Mouse (Mus musculus) adrenal gland, adult 18-20 months (tissue): ENCODE data around the gene Rspo3. TPM values are rescaled to one million over a fixed set of nuclear protein-coding genes. Genes with fewer than 3 reads are reported as not detected.

Source experiments
- DNase-seq, 2 experiments: peaks; one replicate each; pipeline ENCODE4 v3.0.0; 2021 to 2022; ENCODE audit warnings: low spot score in 2 of 2
- total RNA-seq, 2 experiments: library from RNA; stranded (reverse); gene quantifications; 1 replicate in 1 of 2; 2 replicates in 1 of 2; pipeline ENCODE4 v1.2.3; 2021

Rspo3 gene
- total RNA-seq, 2 experiments from 2014 or later, result 19.8 to 21.3 TPM

GRCm38 (mm10) chr10:29445076-29445475 is 90.6 kb downstream of the Rspo3 start:
- DNase-seq, result no peak

- DNase-seq, result no peak
These were observed 94.4 kb downstream of the Rspo3 start for GRCm38 (mm10) chr10:29441297-29441696.

GRCm38 (mm10) chr10:29432935-29433453 is 102.7 kb downstream of the Rspo3 start:
- no peak for DNase-seq

GRCm38 (mm10) chr10:29426660-29427059 is 109.0 kb downstream of the Rspo3 start:
- DNase-seq, result no peak

GRCm38 (mm10) chr10:29424571-29424970 is 111.1 kb downstream of the Rspo3 start:
- DNase-seq, result no peak

GRCm38 (mm10) chr10:29414361-29414760 is 121.3 kb downstream of the Rspo3 start:
- DNase-seq, result no peak

GRCm38 (mm10) chr10:29402656-29403268 is 132.9 kb downstream of the Rspo3 start:
- DNase-seq, result no peak

Other genes with a start within 250 kb of the Rspo3 start
- 100 to 1,000 TPM; 169 to 247 TPM for gene Echdc1, start 222.7 kb downstream of the Rspo3 start, total RNA-seq
- gene Rnf146, start 173.4 kb downstream of the Rspo3 start, total RNA-seq, result 10 to 100 TPM; 46.6 to 58.6 TPM